Mouse (Mus musculus) midbrain, embryonic 15.5 days (tissue): Measurements from ENCODE around the gene Pramel1. TPM values are rescaled to one million over a fixed set of nuclear protein-coding genes. Genes with fewer than 3 reads are reported as not detected.
A peak's percentile ranks its signal among the peaks of the same experiment; 100 is the strongest.
"Not testable (repeated sequence)": the region's sequence is repeated elsewhere in the genome, so short reads cannot be mapped to it uniquely, and the experiment has no call there.

ENCODE experiments used
- ATAC-seq: fragments of 200-750 bp; cut with Nextera tagmentation; replicated peaks from 2 replicates; pipeline ENCODE4 v1.8.0; 2017; ENCODE audit warnings: moderate TSS enrichment
- H3K27ac ChIP-seq: fragments of 300-500 bp; sonication (generic); 2 replicates; pipeline ENCODE4 v1.5.1; 2015; ENCODE audit warnings: mild to moderate bottlenecking, inconsistent platforms
- H3K27me3 ChIP-seq: fragments of 300-500 bp; sonication (generic); replicated peaks from 2 replicates; pipeline ENCODE4 v1.6.1; 2015; ENCODE audit warnings: inconsistent platforms
- H3K36me3 ChIP-seq: fragments of 300-500 bp; sonication (generic); replicated peaks from 2 replicates; pipeline ENCODE4 v1.6.1; 2015; ENCODE audit warnings: inconsistent platforms
- H3K4me1 ChIP-seq: fragments of 300-500 bp; sonication (generic); 2 replicates; pipeline ENCODE4 v1.6.1; 2015; ENCODE audit warnings: inconsistent platforms
- H3K4me2 ChIP-seq: fragments of 300-500 bp; sonication (generic); 2 replicates; pipeline ENCODE4 v1.6.1; 2015; ENCODE audit warnings: inconsistent platforms, mild to moderate bottlenecking, moderate library complexity
- H3K4me3 ChIP-seq: fragments of 300-500 bp; sonication (generic); 2 replicates; pipeline ENCODE4 v1.5.1; 2015; ENCODE audit warnings: mild to moderate bottlenecking, inconsistent platforms
- H3K9ac ChIP-seq: fragments of 300-500 bp; sonication (generic); 2 replicates; pipeline ENCODE4 v1.6.1; 2015; ENCODE audit warnings: mild to moderate bottlenecking, inconsistent platforms
- H3K9me3 ChIP-seq: fragments of 300-500 bp; sonication (generic); 2 replicates; pipeline ENCODE4 v1.6.1; 2016; ENCODE audit warnings: inconsistent platforms
- WGBS: fragments of 180-500 bp; shearing (Covaris S2); methylation state at CpG from one replicate; pipeline ENCODE4 v1.1.7; 2015; ENCODE audit warnings: mixed read lengths; 5-methylcytosine and 5-hydroxymethylcytosine counted together
- polyA plus RNA-seq: library from polyadenylated mRNA; unstranded; fragments of >200 nt; fragmentation: Nextera tagmentation; extraction: Ambion mirVana; gene quantifications from 2 replicates; pipeline ENCODE4 v1.2.1, GENCODE M21; 2015

Gene Pramel1
- polyA plus RNA-seq, result not detected in 2 replicates

GRCm38 (mm10) chr4:143394181-143394580, at the start of gene Pramel1:
Gene Pramel1 (plus strand): TSS chr4:143394428.
- H3K9ac ChIP-seq, result no peak within 1 kb of the TSS
- no peak within 1 kb of the TSS for H3K4me3 ChIP-seq
- WGBS, result 82% methylated on average over 26 of the region's 26 CpGs
- no peaks in the 10 kb centered on the region for H3K9me3 ChIP-seq
- no peak within 1 kb of the TSS for H3K4me2 ChIP-seq
- no peaks in the 10 kb centered on the region for H3K4me1 ChIP-seq
- no peaks in the 10 kb centered on the region for H3K27me3 ChIP-seq
- H3K27ac ChIP-seq, result no peak within 1 kb of the TSS
- no peak for ATAC-seq
- H3K36me3 ChIP-seq, result no peaks in the 10 kb centered on the region

- peaks cover 17% of the 10 kb centered on the region for H3K4me1 ChIP-seq
- not testable (repeated sequence) for H3K9me3 ChIP-seq, H3K9ac ChIP-seq, ATAC-seq, H3K4me2 ChIP-seq, H3K4me3 ChIP-seq, H3K27ac ChIP-seq, H3K36me3 ChIP-seq
- 89% methylated on average over 5 of the region's 5 CpGs for WGBS
- peaks cover 24% of the 10 kb centered on the region for H3K27me3 ChIP-seq
These were observed 48.7 kb upstream of the Pramel1 start for GRCm38 (mm10) chr4:143345491-143345890.

- Histone ChIP-seq H3K27me3 (peaks cover 40% of the 10 kb centered on the region), H3K27ac (no peak overlapping the region), H3K4me1 (peaks cover 19% of the 10 kb centered on the region), H3K9ac (no peak overlapping the region), H3K36me3 (no peaks in the 10 kb centered on the region), H3K9me3 (no peaks in the 10 kb centered on the region), H3K4me3 (no peak overlapping the region), H3K4me2 (no peak overlapping the region)
- 19% methylated on average over 5 of the region's 5 CpGs for WGBS
- no peak for ATAC-seq
These were observed 45.5 kb upstream of the Pramel1 start for GRCm38 (mm10) chr4:143348678-143349077.

DNA sequence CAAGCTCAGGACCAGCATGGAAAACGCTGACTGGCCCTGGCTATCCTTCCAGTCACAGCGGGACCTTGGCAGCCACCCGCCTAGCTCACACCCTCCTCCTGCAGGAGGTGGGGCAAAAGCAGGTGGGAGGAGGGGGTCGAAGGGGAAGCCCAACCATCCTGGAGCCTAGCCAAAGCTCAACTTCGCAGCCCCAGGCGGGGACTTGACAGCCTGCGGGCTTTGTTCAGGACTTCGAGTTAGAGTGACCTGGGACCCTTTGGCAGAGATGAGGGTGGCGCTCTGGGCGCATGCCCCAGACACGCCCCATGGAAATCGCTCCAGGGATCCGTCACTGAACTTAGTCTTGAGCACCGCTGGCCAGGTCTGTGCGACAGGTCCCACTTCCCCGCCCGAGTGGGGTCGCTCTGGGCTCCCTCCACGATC, 44.7 kb upstream of the Pramel1 start, which contains the start of gene Lrrc38:
Gene Lrrc38 (plus strand): TSS at position 274 of the 423 bp plus-strand sequence.
- no peak within 1 kb of the TSS for H3K27ac ChIP-seq
- no peaks in the 10 kb centered on the region for H3K36me3 ChIP-seq
- peak within 1 kb of the TSS; percentile 99 for H3K4me2 ChIP-seq
- peak; percentile 53 for ATAC-seq
- peaks cover 40% of the 10 kb centered on the region for H3K27me3 ChIP-seq
- H3K9me3 ChIP-seq, result no peaks in the 10 kb centered on the region
- peaks cover 19% of the 10 kb centered on the region for H3K4me1 ChIP-seq
- H3K9ac ChIP-seq, result peak within 1 kb of the TSS; percentile 42
- WGBS, result under 1% methylated on average over 19 of the region's 19 CpGs
- H3K4me3 ChIP-seq, result peak within 1 kb of the TSS; percentile 52

DNA sequence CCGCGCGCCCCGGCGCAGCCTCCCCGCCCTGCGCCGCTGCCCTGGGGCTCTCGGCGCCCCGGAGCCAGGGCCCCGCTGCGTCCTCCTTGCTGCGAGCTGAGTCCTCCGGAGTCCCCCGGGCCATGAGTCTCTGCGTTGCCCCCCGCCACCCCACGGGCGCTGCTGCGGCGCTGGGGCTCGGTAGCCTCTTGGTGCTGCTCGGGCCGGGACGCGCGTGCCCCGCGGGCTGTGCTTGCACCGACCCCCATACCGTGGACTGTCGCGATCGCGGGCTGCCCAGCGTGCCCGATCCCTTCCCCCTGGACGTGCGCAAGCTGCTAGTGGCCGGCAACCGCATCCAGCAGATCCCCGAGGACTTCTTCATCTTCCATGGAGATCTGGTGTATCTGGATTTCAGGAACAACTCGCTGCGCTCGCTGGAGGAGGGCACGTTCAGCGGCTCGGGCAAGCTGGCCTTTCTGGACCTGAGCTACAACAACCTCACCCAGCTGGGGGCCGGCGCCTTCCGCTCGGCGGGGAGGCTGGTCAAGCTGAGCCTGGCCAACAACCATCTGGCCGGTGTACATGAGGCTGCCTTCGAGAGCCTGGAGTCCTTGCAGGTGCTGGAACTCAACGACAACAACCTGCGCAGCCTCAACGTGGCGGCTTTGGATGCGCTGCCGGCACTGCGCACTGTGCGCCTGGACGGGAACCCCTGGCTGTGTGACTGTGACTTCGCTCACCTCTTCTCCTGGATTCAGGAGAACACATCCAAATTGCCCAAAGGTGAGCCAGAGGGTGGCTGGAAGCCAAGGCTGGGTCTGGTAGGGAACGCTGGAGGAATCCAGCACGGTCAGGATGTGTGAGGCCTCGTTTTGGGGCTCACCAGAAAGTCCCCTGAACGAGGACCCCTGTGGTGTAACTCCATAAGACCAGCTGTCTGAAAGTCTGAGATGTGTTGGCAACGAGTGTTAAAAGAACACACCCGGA, 43.9 kb upstream of the Pramel1 start:
- H3K27me3 ChIP-seq, result peaks cover 40% of the 10 kb centered on the region
- ATAC-seq, result peak; percentile 48

GRCm38 (mm10) chr4:143352301-143352700, 41.9 kb upstream of the Pramel1 start:
- Histone ChIP-seq H3K36me3 (no peaks in the 10 kb centered on the region), H3K4me2 (no peak overlapping the region), H3K27ac (no peak overlapping the region), H3K9ac (no peak overlapping the region), H3K4me3 (no peak overlapping the region), H3K4me1 (peaks cover 19% of the 10 kb centered on the region), H3K27me3 (peaks cover 40% of the 10 kb centered on the region), H3K9me3 (no peaks in the 10 kb centered on the region)
- 71% methylated on average over 4 of the region's 4 CpGs for WGBS
- no peak for ATAC-seq

More for the DNA sequence above, 43.9 kb upstream of the Pramel1 start:
- no peaks in the 10 kb centered on the region for H3K36me3 ChIP-seq
- H3K9ac ChIP-seq, result peak overlapping the region; percentile 42
- H3K27ac ChIP-seq, result no peak overlapping the region
- H3K4me3 ChIP-seq, result peak overlapping the region; percentile 52
- H3K4me2 ChIP-seq, result peak overlapping the region; percentile 99
- WGBS, result 3% methylated on average over 71 of the region's 72 CpGs
- peaks cover 19% of the 10 kb centered on the region for H3K4me1 ChIP-seq
- no peaks in the 10 kb centered on the region for H3K9me3 ChIP-seq

- no peak overlapping the region for H3K9ac ChIP-seq
- H3K27ac ChIP-seq, result no peak overlapping the region
- no peak overlapping the region for H3K4me2 ChIP-seq
- no peaks in the 10 kb centered on the region for H3K9me3 ChIP-seq
- H3K36me3 ChIP-seq, result no peaks in the 10 kb centered on the region
- H3K4me1 ChIP-seq, result peaks cover 4% of the 10 kb centered on the region
- ATAC-seq, result no peak
- no peak overlapping the region for H3K4me3 ChIP-seq
- H3K27me3 ChIP-seq, result no peaks in the 10 kb centered on the region
- 50% methylated on average over 10 of the region's 10 CpGs for WGBS
These were observed 32.7 kb upstream of the Pramel1 start for GRCm38 (mm10) chr4:143361520-143361919.

DNA sequence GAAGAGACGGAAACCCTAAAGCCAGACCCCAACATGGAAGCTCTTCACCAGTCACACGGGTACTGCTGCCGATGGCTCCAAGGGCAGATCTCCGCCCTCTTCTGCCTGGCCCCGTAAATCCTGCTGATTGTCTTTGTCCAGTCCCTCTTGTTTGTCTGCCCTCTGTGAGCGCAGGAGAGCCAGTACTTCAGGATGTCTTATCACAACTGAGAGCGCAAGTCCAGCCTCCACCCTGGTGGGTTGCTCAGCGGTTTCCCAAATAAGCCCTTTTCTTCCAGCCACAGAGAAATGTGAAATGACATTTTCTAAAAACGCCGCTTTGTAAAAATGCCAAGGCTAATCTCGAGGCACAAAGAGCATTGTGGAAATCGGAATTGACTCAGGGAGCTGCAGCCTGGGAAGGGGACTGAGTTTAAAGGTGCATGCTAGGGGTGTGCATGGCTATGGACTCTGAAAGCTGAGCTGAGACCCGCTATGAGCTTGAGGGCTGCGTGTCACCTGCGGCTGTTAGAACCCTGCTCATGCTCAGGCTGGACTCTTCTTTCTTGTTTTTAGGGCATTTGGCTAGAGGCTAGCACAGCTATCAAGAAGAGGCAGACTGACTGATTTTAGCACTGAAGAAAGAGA, 27.7 kb upstream of the Pramel1 start:
- Histone ChIP-seq H3K4me3 (no peak overlapping the region), H3K9ac (no peak overlapping the region), H3K36me3 (no peaks in the 10 kb centered on the region), H3K27me3 (no peaks in the 10 kb centered on the region), H3K4me2 (peak overlapping the region; percentile 22), H3K27ac (peak overlapping the region; percentile 40), H3K4me1 (peaks cover 7% of the 10 kb centered on the region), H3K9me3 (no peaks in the 10 kb centered on the region)
- 0 out of 2 replicates have a peak, but pooled peaks have one; percentile 58 for ATAC-seq
- WGBS, result 12% methylated on average over 15 of the region's 15 CpGs

GRCm38 (mm10) chr4:143379480-143379879, 14.7 kb upstream of the Pramel1 start:
- H3K27ac ChIP-seq, result peak overlapping the region; percentile 41; the same call in 1 of the 2 replicates

GRCm38 (mm10) chr4:143379931-143380715, 14.1 kb upstream of the Pramel1 start:
- no peak overlapping the region for H3K9ac ChIP-seq
- no peak overlapping the region for H3K4me3 ChIP-seq

More at GRCm38 (mm10) chr4:143379480-143379879, 14.7 kb upstream of the Pramel1 start:
- Histone ChIP-seq H3K4me2 (peak overlapping the region; percentile 28), H3K4me1 (peaks cover 26% of the 10 kb centered on the region), H3K36me3 (no peaks in the 10 kb centered on the region), H3K9me3 (no peaks in the 10 kb centered on the region), H3K9ac (no peak overlapping the region), H3K4me3 (no peak overlapping the region), H3K27me3 (no peaks in the 10 kb centered on the region)
- ATAC-seq, result peak; percentile 54
- 14% methylated on average over 7 of the region's 7 CpGs for WGBS

GRCm38 (mm10) chr4:143380716-143381004, 13.6 kb upstream of the Pramel1 start:
- ATAC-seq, result no peak
- 2% methylated on average over 5 of the region's 5 CpGs for WGBS
- no peaks in the 10 kb centered on the region for H3K27me3 ChIP-seq
- H3K36me3 ChIP-seq, result no peaks in the 10 kb centered on the region
- H3K27ac ChIP-seq, result no peak overlapping the region
- H3K9ac ChIP-seq, result no peak overlapping the region
- H3K4me2 ChIP-seq, result no peak overlapping the region
- H3K9me3 ChIP-seq, result no peaks in the 10 kb centered on the region
- H3K4me3 ChIP-seq, result no peak overlapping the region
- peaks cover 26% of the 10 kb centered on the region for H3K4me1 ChIP-seq

More at GRCm38 (mm10) chr4:143379931-143380715, 14.1 kb upstream of the Pramel1 start:
- no peaks in the 10 kb centered on the region for H3K27me3 ChIP-seq
- peaks cover 26% of the 10 kb centered on the region for H3K4me1 ChIP-seq
- ATAC-seq, result peak; percentile 59
- 11% methylated on average over 15 of the region's 15 CpGs for WGBS
- H3K27ac ChIP-seq, result peak overlapping the region; percentile 41
- H3K4me2 ChIP-seq, result peak overlapping the region; percentile 28
- H3K9me3 ChIP-seq, result no peaks in the 10 kb centered on the region
- H3K36me3 ChIP-seq, result no peaks in the 10 kb centered on the region

- no peak for ATAC-seq
- Histone ChIP-seq H3K27me3 (no peaks in the 10 kb centered on the region), H3K27ac (no peak overlapping the region), H3K36me3 (no peaks in the 10 kb centered on the region), H3K4me2 (no peak overlapping the region), H3K9ac (no peak overlapping the region), H3K9me3 (no peaks in the 10 kb centered on the region), H3K4me1 (peaks cover 26% of the 10 kb centered on the region), H3K4me3 (no peak overlapping the region)
- 35% methylated on average over 3 of the region's 3 CpGs for WGBS
These were observed 12.1 kb upstream of the Pramel1 start for GRCm38 (mm10) chr4:143382163-143382562.
